Mouse (Mus musculus) kidney, embryonic 16.5 days (tissue): Measurements from ENCODE around the gene Grik4. TPM values are rescaled to one million over a fixed set of nuclear protein-coding genes. Genes with fewer than 3 reads are reported as not detected.

Experiments used
- ATAC-seq: fragments of 200-750 bp; cut with Nextera tagmentation; 2 replicates; pipeline ENCODE4 v1.8.0; 2017; ENCODE audit warnings: moderate TSS enrichment; ENCODE audit not compliant: low FRiP score, low TSS enrichment
- H3K27ac ChIP-seq: fragments of 300-500 bp; sonication (generic); 2 replicates; pipeline ENCODE4 v1.5.1; 2014; ENCODE audit warnings: low read length
- H3K27me3 ChIP-seq: fragments of 300-500 bp; sonication (generic); 2 replicates; pipeline ENCODE4 v1.6.1; 2014; ENCODE audit warnings: low read length, control low read depth, mixed read lengths; ENCODE audit not compliant: insufficient read depth
- H3K36me3 ChIP-seq: fragments of 300-500 bp; sonication (generic); 2 replicates; pipeline ENCODE4 v1.6.1; 2014; ENCODE audit warnings: low read length, control low read depth, mixed read lengths; ENCODE audit not compliant: insufficient read depth
- H3K4me1 ChIP-seq: fragments of 300-500 bp; sonication (generic); 2 replicates; pipeline ENCODE4 v1.6.1; 2014; ENCODE audit warnings: low read length, control low read depth, mixed read lengths; ENCODE audit not compliant: insufficient read depth
- H3K4me2 ChIP-seq: fragments of 300-500 bp; sonication (generic); replicated peaks from 2 replicates; pipeline ENCODE4 v1.6.1; 2014; ENCODE audit warnings: low read depth, low read length
- H3K4me3 ChIP-seq: fragments of 300-500 bp; sonication (generic); 2 replicates; pipeline ENCODE4 v1.5.1; 2014; ENCODE audit warnings: mild to moderate bottlenecking, low read length
- H3K9ac ChIP-seq: fragments of 300-500 bp; sonication (generic); replicated peaks from 2 replicates; pipeline ENCODE4 v1.6.1; 2014; ENCODE audit warnings: low read length
- H3K9me3 ChIP-seq: fragments of 300-500 bp; sonication (generic); 2 replicates; pipeline ENCODE4 v1.6.1; 2016; ENCODE audit warnings: low read length, control low read depth
- WGBS: fragments of 180-500 bp; shearing (Covaris S2); extraction: QIAGEN DNeasy Blood & Tissue Kit; methylation state at CpG from one replicate; pipeline ENCODE4 v1.1.7; 2014; 5-methylcytosine and 5-hydroxymethylcytosine counted together
- polyA plus RNA-seq: library from polyadenylated mRNA; unstranded; fragments of >200 nt; fragmentation: Nextera tagmentation; extraction: Ambion mirVana; gene quantifications from 2 replicates; pipeline ENCODE4 v1.2.1, GENCODE M21; 2015

The Grik4 gene
- polyA plus RNA-seq, 1 experiment from 2014 or later, result 3.3 TPM

DNA sequence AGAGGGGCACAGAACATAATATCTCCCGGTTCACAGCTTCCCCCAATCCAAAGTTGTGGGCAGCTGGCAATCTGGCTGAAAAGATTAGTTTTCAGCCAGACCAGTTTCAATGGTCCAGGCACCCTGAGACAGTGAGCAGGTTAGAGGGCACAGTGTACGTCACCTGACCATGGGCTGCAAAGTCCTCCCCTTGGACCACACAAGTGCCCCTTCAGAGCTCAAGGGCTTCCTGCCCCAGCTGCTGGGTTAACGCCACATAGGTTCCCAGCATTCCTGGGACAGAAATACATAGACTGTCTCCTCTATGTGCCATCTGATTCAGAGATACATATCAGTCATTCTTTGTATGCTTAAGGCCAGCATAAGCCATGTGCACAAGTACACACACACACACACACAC is 91.2 kb downstream of the Grik4 start:
- Histone ChIP-seq H3K36me3 (no peaks in the 10 kb centered on the region), H3K27me3 (no peaks in the 10 kb centered on the region), H3K9me3 (no peaks in the 10 kb centered on the region), H3K4me2 (no peak overlapping the region), H3K4me1 (no peaks in the 10 kb centered on the region; the same call in 1 of the 2 replicates), H3K9ac (no peak overlapping the region), H3K4me3 (no peak overlapping the region), H3K27ac (no peak overlapping the region)
- ATAC-seq, result no peak
- 69% methylated on average over 3 of the region's 3 CpGs for WGBS

DNA sequence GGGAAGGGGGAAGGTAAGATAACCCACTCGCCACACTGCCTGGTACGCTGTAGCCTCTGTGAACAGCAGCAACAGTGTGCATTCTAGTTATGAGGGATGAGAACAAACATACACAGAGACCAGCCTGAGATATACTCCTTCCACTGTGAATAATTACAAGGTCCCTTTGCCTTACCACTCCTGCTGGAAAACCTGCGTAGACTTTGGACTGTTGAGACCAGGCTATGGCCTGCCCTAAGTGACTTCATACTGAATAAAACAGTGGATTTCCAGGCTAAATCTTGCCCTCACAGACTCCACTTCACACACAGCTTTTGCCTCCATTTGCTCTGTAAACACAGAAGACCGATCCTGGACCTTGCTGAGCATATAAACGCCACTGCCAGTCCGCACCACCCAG is 94.2 kb downstream of the Grik4 start:
- Histone ChIP-seq H3K27me3 (no peaks in the 10 kb centered on the region), H3K27ac (no peak overlapping the region), H3K9ac (no peak overlapping the region), H3K4me2 (no peak overlapping the region), H3K9me3 (no peaks in the 10 kb centered on the region), H3K4me1 (no peaks in the 10 kb centered on the region; the same call in 1 of the 2 replicates), H3K36me3 (no peaks in the 10 kb centered on the region), H3K4me3 (no peak overlapping the region)
- WGBS, result 87% methylated on average over 6 of the region's 6 CpGs
- no peak for ATAC-seq

DNA sequence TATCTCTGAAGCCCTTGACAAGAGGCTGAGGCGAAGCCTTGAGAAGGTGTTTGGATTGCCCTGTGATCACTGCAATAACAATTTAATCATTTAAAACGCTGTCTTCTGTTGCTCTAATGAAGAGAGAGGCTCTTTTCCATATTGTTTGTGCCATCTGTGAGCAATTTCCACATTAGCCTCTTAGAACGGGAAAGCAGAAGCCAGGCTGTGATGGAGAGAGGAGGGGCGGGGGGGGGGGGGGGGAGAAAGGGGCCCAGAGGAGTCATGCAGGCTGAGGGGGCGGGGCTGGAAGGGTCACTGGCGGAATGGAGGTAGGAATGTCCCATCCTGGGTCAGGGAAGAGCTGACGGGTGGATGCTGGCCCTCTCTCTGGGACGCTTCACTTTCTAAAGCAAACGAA is 96.2 kb downstream of the Grik4 start:
- Histone ChIP-seq H3K27me3 (no peaks in the 10 kb centered on the region), H3K9ac (no peak overlapping the region), H3K4me1 (no peaks in the 10 kb centered on the region; the same call in 1 of the 2 replicates), H3K4me2 (no peak overlapping the region), H3K36me3 (no peaks in the 10 kb centered on the region), H3K4me3 (no peak overlapping the region), H3K27ac (no peak overlapping the region), H3K9me3 (no peaks in the 10 kb centered on the region)
- 50% methylated on average over 6 of the region's 9 CpGs for WGBS
- no peak for ATAC-seq

DNA sequence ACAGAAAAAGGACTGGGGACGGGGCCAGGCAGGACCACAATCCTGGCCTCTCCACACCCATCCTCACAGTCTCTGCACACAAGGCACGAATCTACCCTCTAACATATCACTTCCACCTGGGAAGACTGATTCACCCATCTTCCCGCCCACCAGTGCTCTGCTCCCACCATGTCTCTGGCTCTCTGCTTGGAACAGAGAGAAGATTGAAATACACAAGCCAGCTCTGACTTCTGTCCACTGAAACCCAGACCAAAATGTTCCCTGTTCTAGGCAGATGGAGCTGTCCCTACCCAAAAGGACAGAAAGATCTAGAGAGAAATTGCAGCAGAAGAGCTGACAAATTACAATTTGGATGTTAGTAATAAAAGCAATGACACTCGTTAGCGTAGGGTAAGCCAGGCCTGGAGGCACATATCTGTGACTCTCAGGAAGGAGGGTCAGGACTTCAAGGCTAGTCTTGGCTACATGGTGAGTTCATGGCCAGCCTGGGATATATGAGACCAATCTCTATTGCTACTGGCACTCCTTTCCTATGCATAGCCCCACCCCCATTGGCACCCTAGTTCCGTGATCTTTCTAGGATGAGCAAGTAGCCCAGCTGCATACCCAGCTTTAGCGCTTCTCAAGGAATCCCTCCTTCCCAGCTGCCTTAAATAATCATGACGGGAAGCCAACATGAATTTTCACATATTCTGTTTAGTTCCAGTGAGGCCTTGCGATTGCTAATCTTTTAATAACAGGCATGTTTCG is 97.4 kb downstream of the Grik4 start:
- H3K4me2 ChIP-seq, result no peak overlapping the region
- no peak overlapping the region for H3K9ac ChIP-seq
- H3K27me3 ChIP-seq, result no peaks in the 10 kb centered on the region
- H3K9me3 ChIP-seq, result no peaks in the 10 kb centered on the region
- H3K4me3 ChIP-seq, result no peak overlapping the region
- H3K4me1 ChIP-seq, result no peaks in the 10 kb centered on the region
- 80% methylated on average over 10 of the region's 10 CpGs for WGBS
- no peaks in the 10 kb centered on the region for H3K36me3 ChIP-seq
- no peak overlapping the region for H3K27ac ChIP-seq
- ATAC-seq, result no peak

DNA sequence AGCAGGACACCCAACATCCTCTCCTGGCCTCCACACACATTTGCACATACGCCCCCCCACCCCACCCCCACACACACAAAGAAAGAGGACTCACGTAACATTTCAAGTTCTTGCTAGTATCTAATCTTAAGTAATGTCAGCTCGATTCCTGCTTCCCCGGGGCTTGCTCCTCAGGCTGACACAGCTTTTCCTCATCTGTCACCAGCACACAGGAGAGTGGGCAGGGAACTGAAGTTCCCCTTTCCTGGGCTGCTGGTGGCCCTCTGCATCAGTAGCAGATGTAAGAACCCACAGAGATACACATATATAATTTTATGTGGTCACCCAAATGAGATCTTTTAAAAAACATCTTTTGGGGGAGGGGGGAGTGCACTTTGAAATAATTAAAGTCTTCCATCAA is 98.2 kb downstream of the Grik4 start:
- no peaks in the 10 kb centered on the region for H3K4me1 ChIP-seq
- no peak overlapping the region for H3K4me3 ChIP-seq
- WGBS, result 61% methylated on average over 4 of the region's 4 CpGs
- no peaks in the 10 kb centered on the region for H3K27me3 ChIP-seq
- no peaks in the 10 kb centered on the region for H3K36me3 ChIP-seq
- H3K9me3 ChIP-seq, result no peaks in the 10 kb centered on the region
- H3K27ac ChIP-seq, result no peak overlapping the region
- no peak overlapping the region for H3K9ac ChIP-seq
- H3K4me2 ChIP-seq, result no peak overlapping the region
- no peak for ATAC-seq

DNA sequence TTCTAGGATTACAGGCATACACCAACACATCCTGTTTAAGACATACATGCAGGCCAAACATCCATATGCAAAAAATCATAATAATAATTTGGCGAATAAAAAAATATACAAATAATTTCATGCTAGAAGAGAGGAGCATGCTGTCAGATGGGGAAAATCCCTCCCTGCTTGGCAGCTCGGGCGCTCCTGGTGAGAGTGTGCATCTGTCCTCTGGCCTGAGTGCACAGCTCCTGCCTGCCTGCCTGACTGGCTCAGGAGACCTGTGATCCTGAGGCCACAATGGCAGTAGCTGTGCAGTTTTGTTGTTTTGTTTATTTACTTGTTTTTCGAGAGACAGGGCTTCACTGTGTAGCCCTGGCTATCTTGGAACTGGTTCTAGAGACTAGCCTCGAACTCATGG is 100.0 kb downstream of the Grik4 start:
- ATAC-seq, result no peak
- H3K9ac ChIP-seq, result no peak overlapping the region
- H3K4me3 ChIP-seq, result no peak overlapping the region
- H3K27ac ChIP-seq, result no peak overlapping the region
- H3K4me2 ChIP-seq, result no peak overlapping the region
- H3K4me1 ChIP-seq, result no peaks in the 10 kb centered on the region
- H3K9me3 ChIP-seq, result no peaks in the 10 kb centered on the region
- no peaks in the 10 kb centered on the region for H3K36me3 ChIP-seq
- WGBS, result 86% methylated on average over 5 of the region's 5 CpGs
- no peaks in the 10 kb centered on the region for H3K27me3 ChIP-seq

DNA sequence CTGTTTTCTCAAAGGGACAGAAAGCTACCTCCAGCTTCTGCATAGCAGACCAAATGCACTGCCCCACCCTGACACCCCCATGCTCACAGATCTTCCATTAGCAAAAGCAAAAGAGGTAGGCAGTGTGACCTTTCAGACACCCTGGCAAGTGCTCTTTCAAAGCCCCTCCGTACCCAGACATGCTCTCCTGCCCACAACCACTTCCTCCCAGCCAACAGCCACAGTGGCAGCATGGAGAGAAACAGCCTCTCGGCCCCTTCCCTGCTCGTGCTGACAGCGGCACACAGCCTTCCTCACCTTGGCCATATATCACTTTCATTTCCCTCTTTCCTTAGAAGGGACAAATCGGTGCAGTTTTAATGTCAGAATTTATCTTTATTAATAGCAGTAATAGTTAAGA is 106.0 kb downstream of the Grik4 start:
- no peak overlapping the region for H3K4me2 ChIP-seq
- H3K4me1 ChIP-seq, result peaks cover 7% of the 10 kb centered on the region; the same call in 1 of the 2 replicates
- WGBS, result 23% methylated on average over 5 of the region's 5 CpGs
- H3K4me3 ChIP-seq, result no peak overlapping the region
- no peaks in the 10 kb centered on the region for H3K36me3 ChIP-seq
- H3K27ac ChIP-seq, result no peak overlapping the region
- no peak for ATAC-seq
- no peaks in the 10 kb centered on the region for H3K27me3 ChIP-seq
- H3K9ac ChIP-seq, result no peak overlapping the region
- H3K9me3 ChIP-seq, result no peaks in the 10 kb centered on the region

DNA sequence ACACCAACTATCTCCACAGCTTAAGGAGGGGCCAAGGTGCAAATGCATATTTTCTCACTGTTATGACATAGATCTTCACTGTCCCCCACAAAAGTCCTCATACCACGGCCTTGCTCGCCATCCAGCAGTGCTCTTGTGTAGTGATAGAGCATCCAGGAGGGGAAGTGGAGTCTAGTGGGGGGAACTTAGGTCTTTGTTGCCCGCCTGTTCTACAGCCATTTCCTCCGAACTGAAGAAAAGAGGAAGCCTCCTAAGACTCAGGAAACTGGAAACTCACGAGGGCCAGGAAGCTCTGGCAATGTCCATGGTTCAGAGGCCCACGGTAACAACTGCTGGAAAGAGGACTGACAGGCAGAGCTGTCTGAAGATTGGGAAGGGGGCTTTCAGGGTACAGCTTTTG is 106.8 kb downstream of the Grik4 start:
- no peaks in the 10 kb centered on the region for H3K27me3 ChIP-seq
- H3K27ac ChIP-seq, result no peak overlapping the region
- H3K36me3 ChIP-seq, result no peaks in the 10 kb centered on the region
- H3K4me1 ChIP-seq, result peaks cover 7% of the 10 kb centered on the region; the same call in 1 of the 2 replicates
- no peaks in the 10 kb centered on the region for H3K9me3 ChIP-seq
- H3K4me3 ChIP-seq, result no peak overlapping the region
- no peak overlapping the region for H3K4me2 ChIP-seq
- WGBS, result 48% methylated on average over 6 of the region's 6 CpGs
- H3K9ac ChIP-seq, result no peak overlapping the region
- ATAC-seq, result no peak

DNA sequence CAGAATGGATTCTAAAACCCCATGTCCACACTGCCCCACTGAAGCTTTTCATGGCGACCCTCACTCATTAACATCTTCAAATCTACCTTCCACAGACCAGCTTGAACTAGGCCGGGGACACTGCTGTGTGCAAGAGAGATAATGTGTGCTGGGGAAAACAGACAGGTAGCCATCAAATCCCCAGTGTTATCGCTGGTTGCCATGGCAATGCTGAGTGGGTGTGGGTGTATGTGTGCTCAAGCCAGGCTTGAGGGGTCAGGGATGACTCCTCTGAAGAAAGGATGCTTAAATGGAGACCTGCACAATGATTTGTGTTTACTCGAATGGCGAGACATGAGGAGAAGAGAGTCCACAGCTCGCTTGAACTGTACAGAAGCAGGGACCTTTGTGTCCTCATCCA is 112.7 kb downstream of the Grik4 start:
- Histone ChIP-seq H3K4me1 (no peaks in the 10 kb centered on the region), H3K36me3 (no peaks in the 10 kb centered on the region), H3K27ac (no peak overlapping the region), H3K9me3 (no peaks in the 10 kb centered on the region), H3K9ac (no peak overlapping the region), H3K27me3 (no peaks in the 10 kb centered on the region), H3K4me2 (no peak overlapping the region), H3K4me3 (no peak overlapping the region)
- 73% methylated on average over 6 of the region's 6 CpGs for WGBS
- no peak for ATAC-seq

DNA sequence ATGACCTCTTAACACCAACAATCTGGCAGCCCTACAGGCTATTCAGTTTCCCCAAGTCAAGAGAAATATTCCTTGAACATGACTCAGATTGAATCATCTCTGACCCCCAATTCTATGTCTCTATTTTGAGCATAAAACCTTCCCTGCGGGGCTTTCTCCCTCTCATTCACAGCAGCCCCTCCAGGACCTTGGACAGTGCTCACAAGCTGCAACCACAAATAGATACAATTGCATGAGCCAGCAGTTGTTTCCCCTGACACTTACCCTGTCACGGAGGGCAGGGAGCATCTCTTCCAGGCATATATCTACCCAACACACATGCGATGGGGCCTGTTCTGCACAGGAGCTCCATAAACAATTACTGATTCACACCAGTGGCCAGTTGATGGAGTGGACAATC is 125.0 kb downstream of the Grik4 start:
- no peak overlapping the region for H3K4me3 ChIP-seq
- no peak overlapping the region for H3K27ac ChIP-seq
- no peaks in the 10 kb centered on the region for H3K36me3 ChIP-seq
- H3K9me3 ChIP-seq, result no peaks in the 10 kb centered on the region
- H3K4me1 ChIP-seq, result no peaks in the 10 kb centered on the region
- H3K9ac ChIP-seq, result no peak overlapping the region
- H3K4me2 ChIP-seq, result no peak overlapping the region
- 31% methylated on average over 3 of the region's 3 CpGs for WGBS
- ATAC-seq, result no peak
- H3K27me3 ChIP-seq, result no peaks in the 10 kb centered on the region
